Mouse (Mus musculus): Measurements from ENCODE around the gene Zfp952. TPM values are rescaled to one million over a fixed set of nuclear protein-coding genes. Genes with fewer than 3 reads are reported as not detected.

The Zfp952 gene
- total and polyA plus RNA-seq, 3 experiments = 4.2 to 5.7 (median 5.5) TPM

DNA sequence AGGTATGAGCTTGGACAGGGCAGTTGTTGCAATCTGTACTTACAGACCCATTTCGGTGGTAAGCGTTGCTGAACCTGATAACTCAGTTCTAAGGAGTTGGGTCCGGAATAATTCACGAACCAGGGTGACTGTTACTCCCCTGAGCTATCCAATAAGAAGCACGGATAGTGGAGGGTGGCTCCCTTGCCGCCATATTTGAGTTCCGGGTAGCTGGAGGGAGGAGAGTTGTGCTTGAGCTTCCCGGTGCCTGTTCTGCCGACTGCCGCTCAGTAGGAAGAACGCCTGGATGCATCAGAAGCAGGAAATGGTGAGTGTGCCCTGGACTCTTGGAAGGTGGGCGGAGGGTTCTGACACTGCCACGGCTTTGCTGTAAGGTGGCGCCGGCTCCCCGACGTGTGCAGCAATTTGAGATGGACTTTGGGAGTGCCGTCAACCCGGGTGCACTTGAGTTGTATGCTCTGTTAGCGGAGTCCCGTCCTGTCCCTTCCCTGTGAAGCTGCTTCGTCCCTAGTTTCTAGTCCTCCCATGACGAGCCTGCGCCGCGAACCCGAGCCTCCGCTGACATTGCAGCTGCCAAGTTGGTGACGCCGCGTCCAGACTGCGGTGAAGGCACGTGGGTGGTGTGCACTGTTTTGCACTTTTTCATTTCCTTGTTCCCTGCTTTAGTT, 27.2 kb upstream of the Zfp952 start, which contains the start of gene Zfp472:
TSS of gene Zfp472 (plus strand) at position 192 of the 668 bp plus-strand sequence.
- H3K9me3 ChIP-seq (replicated peaks; ENCODE audit: low read length) = peaks cover 3% of the 10 kb centered on the region
- H3K4me3 ChIP-seq (replicated peaks in 1 of 3; ENCODE audit: low read depth in 2 of 3, low read length in 2 of 3, poor library complexity in 1 of 3) = peak within 1 kb of the TSS; percentile 78 to 96 (median 86)
- peak within 1 kb of the TSS; percentile 99 for H3K4me2 ChIP-seq (ENCODE audit: insufficient read depth, low read depth, poor library complexity, severe bottlenecking)
- peak; percentile 93 for DNase-seq (ENCODE audit: extremely low read depth)
- peak within 1 kb of the TSS; percentile 81 for H3K9ac ChIP-seq (ENCODE audit: insufficient read depth, low read depth)
- in situ Hi-C loops (cut with MboI; ENCODE audit: low pct_ligation_motif_present, low pct_unique_long_range_greater_than_20kb, low sequenced_read_pairs) = no loop called here
- H3K36me3 ChIP-seq (replicated peaks in 1 of 2; ENCODE audit: control insufficient read depth in 1 of 2, insufficient read depth in 1 of 2, low read length in 1 of 2) = peaks cover 0 to 2% of the 10 kb centered on the region in 2 experiments
- H3K27ac ChIP-seq (ENCODE audit: insufficient read depth, low read depth) = peak within 1 kb of the TSS; percentile 73
- peaks cover 4 to 12% of the 10 kb centered on the region in 2 experiments; a peak in 3 of 4 replicates for H3K4me1 ChIP-seq (ENCODE audit: control insufficient read depth in 1 of 2, insufficient read depth in 2 of 2)
- no peaks in the 10 kb centered on the region for H3K27me3 ChIP-seq (replicated peaks)
- H3K79me2 ChIP-seq (replicated peaks; ENCODE audit: control insufficient read depth, extremely low read depth, insufficient read depth, poor library complexity, severe bottlenecking) = peaks cover 25% of the 10 kb centered on the region
- dilution Hi-C loops (cut with MboI; ENCODE audit: extremely low pct_ligation_motif_present, extremely low pct_unique_long_range_greater_than_20kb, low sequenced_read_pairs) = no loop called here
- TF ChIP-seq ZNF384 (IDR thresholded peaks at IDR 0.05; ENCODE audit: low read depth, low read length) (no peak), PAX5 (IDR thresholded peaks at IDR 0.05; ENCODE audit: low read length) (no peak), ETS1 (conservative IDR thresholded peaks at IDR 0.05; ENCODE audit: low read depth, low read length) (peak; percentile 23; the same call in 1 of the 2 replicates), TBP (conservative IDR thresholded peaks at IDR 0.05; ENCODE audit: low read depth, low read length) (peak; percentile 90), EP300 (IDR thresholded peaks at IDR 0.05; ENCODE audit: low read length) (0 out of 2 replicates have a peak, but pooled peaks have one; percentile 31), SIN3A (IDR thresholded peaks at IDR 0.05; ENCODE audit: low read length) (peak; percentile 87), E2F4 (IDR thresholded peaks at IDR 0.05; ENCODE audit: insufficient replicate concordance, low read depth, low read length) (peak; percentile 89), MYC (IDR thresholded peaks at IDR 0.05; ENCODE audit: low read depth, low read length) (peak; percentile 85), RAD21 (IDR thresholded peaks at IDR 0.05; ENCODE audit: low read depth, low read length) (no peak), MAX (IDR thresholded peaks at IDR 0.05; ENCODE audit: low read length) (peak; percentile 79), HCFC1 (IDR thresholded peaks at IDR 0.05; ENCODE audit: low read depth, low read length) (peak; percentile 87), NRF1 (IDR thresholded peaks at IDR 0.05; ENCODE audit: low read depth, low read length) (peak; percentile 70), ZKSCAN1 (IDR thresholded peaks at IDR 0.05; ENCODE audit: borderline replicate concordance, low read depth, low read length) (no peak), USF1 (IDR thresholded peaks at IDR 0.05; ENCODE audit: low read depth, low read length) (peak; percentile 25; the same call in 1 of the 2 replicates), MAFK (IDR thresholded peaks at IDR 0.05; ENCODE audit: insufficient replicate concordance, low read length) (no peak), GABPA (IDR thresholded peaks at IDR 0.05; ENCODE audit: insufficient replicate concordance, low read depth, low read length) (no peak), SMC3 (IDR thresholded peaks at IDR 0.05; ENCODE audit: low read depth, low read length) (no peak), NELFE (IDR thresholded peaks at IDR 0.05; ENCODE audit: low read depth, low read length) (peak; percentile 66), ELF1 (IDR thresholded peaks at IDR 0.05; ENCODE audit: low read depth, low read length) (peak; percentile 93), MEF2A (IDR thresholded peaks at IDR 0.05; ENCODE audit: borderline replicate concordance, low read depth, low read length) (no peak), TCF12 (IDR thresholded peaks at IDR 0.05; ENCODE audit: low read depth, low read length) (peak; percentile 78), POLR2A (IDR thresholded peaks at IDR 0.05; ENCODE audit: low read depth, low read length) (peak; percentile 75), IRF4 (IDR thresholded peaks at IDR 0.05; ENCODE audit: low read depth, low read length) (peak; percentile 51), ZC3H11A (IDR thresholded peaks at IDR 0.05; ENCODE audit: low read depth, low read length) (no peak), RCOR1 (conservative IDR thresholded peaks at IDR 0.05; ENCODE audit: low read depth, low read length) (0 out of 2 replicates have a peak, but pooled peaks have one; percentile 43), CHD1 (IDR thresholded peaks at IDR 0.05; ENCODE audit: low read depth, low read length) (no peak), ZMIZ1 (IDR thresholded peaks at IDR 0.05; ENCODE audit: low read depth, low read length) (peak; percentile 43), BHLHE40 (IDR thresholded peaks at IDR 0.05; ENCODE audit: low read depth, low read length) (peak; percentile 93), USF2 (conservative IDR thresholded peaks at IDR 0.05; ENCODE audit: low read depth, low read length) (no peak), JUN (IDR thresholded peaks at IDR 0.05; ENCODE audit: insufficient read depth, low read depth, low read length) (no peak), MXI1 (IDR thresholded peaks at IDR 0.05; ENCODE audit: low read depth, low read length) (peak; percentile 96), MAZ (IDR thresholded peaks at IDR 0.05; ENCODE audit: low read depth, low read length) (no peak), POLR2AphosphoS2 (IDR thresholded peaks at IDR 0.05; ENCODE audit: low read depth, low read length) (peak; percentile 68; the same call in 1 of the 2 replicates), UBTF (IDR thresholded peaks at IDR 0.05; ENCODE audit: low read depth, low read length) (no peak), CTCF (conservative IDR thresholded peaks at IDR 0.05 in 1 of 2, IDR thresholded peaks at IDR 0.05 in 1 of 2; ENCODE audit: low read depth in 2 of 2, low read length in 2 of 2) (no peak), KAT2A (IDR thresholded peaks at IDR 0.05; ENCODE audit: insufficient replicate concordance, low read length) (peak; percentile 81; the same call in 1 of the 2 replicates), JUND (conservative IDR thresholded peaks at IDR 0.05; ENCODE audit: low read depth, low read length) (no peak), CHD2 (IDR thresholded peaks at IDR 0.05; ENCODE audit: low read length) (peak; percentile 95)

Data from CH12.LX (cell line).